Mouse (Mus musculus): ENCODE results near the gene Brd2. TPM values are rescaled to one million over a fixed set of nuclear protein-coding genes. Genes with fewer than 3 reads are reported as not detected.

The Brd2 gene
- 414 TPM for polyA plus RNA-seq (2014; fragmentation: Illumina TruSeq; extraction: RNeasy Lipid Tissue Mini Kit (QIAGEN cat#74804); ENCODE audit: low read depth, low replicate concordance)

DNA sequence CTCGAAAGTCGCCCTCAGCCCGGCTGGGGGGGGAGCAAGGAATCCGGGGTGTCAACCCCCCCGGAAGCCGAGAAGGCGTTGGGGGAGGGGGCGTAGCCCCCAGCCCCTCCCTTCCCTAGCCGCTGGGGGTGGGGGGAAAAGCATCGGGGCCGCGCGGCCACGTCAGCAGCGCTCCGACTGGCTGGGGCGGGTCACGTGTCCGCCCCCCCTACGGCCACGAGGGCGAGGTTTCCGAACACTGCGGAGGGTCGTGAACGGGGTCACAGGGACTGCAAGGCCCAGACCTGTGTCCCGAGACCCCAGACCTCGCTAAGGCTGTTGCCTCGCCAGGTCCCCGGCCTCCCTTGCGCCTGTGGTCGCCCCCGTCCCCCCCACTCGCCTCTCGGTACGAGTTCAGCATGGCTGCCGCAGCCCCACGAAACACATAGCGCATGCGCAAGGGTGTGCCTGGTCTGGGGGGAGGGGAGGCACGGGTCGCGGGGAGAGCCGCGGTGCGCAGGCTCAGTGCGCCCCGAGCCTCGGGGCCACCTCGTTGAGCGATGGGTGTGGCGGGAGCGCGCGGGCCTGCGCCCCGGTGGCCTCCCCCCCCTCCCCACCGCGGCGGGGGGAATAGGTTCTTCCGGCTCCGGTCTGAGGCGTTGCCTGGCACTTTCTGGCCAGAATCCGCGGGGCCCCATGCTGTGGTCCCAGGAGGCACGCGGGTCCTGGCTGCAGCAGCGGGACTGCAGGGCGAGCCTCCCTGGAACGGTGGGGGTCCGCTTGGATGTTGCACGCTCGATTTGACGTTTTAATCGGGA, at the start of gene Brd2:
Gene Brd2, minus strand, starts transcription at position 447 of the 797 bp plus-strand sequence.

DNA sequence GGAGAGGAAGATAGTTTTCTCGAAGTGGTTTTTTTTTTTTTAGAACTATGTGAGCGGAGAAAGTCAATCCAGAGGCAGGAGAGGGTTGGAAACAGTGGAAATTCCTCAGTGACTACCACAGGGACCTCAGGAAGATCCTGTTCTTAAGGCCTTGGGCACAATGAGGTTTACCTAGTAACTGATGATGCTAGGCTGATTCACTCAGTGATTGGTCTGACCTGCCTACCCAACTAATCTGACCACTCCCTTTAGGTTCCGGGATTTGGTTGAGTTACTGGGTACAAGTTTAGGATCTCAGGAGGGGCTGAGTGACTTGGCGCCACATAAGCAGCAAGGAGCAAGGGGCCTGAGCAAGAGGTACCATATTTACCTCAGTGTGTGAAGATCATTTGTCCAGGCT, 30.5 kb upstream of the Brd2 start, which contains the start of gene H2-DMb1:
Gene H2-DMb1, plus strand, starts transcription at position 150 of the 400 bp plus-strand sequence.

DNA sequence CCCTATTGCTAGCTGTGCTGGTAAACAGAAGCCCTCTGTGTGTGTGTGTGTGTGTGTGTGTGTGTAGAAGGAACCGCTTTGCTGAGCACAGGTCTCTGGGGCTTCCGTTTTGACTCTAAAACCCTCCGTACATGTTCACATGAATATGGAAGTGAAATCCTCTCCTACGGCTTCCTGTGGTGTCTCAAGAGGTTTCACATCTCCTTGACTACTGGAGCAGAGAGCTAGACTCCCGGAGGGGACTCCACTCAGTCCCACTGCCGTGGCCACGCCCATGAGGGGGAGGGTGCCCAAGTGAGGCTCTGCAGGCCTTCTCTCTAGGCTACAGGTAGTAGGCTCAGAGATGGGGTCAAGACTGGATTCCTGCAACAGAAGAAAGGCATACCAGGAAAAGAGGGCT, 20.6 kb upstream of the Brd2 start, which contains the start of gene H2-DMb2:
Gene H2-DMb2, plus strand, starts transcription at position 275 of the 400 bp plus-strand sequence.

DNA sequence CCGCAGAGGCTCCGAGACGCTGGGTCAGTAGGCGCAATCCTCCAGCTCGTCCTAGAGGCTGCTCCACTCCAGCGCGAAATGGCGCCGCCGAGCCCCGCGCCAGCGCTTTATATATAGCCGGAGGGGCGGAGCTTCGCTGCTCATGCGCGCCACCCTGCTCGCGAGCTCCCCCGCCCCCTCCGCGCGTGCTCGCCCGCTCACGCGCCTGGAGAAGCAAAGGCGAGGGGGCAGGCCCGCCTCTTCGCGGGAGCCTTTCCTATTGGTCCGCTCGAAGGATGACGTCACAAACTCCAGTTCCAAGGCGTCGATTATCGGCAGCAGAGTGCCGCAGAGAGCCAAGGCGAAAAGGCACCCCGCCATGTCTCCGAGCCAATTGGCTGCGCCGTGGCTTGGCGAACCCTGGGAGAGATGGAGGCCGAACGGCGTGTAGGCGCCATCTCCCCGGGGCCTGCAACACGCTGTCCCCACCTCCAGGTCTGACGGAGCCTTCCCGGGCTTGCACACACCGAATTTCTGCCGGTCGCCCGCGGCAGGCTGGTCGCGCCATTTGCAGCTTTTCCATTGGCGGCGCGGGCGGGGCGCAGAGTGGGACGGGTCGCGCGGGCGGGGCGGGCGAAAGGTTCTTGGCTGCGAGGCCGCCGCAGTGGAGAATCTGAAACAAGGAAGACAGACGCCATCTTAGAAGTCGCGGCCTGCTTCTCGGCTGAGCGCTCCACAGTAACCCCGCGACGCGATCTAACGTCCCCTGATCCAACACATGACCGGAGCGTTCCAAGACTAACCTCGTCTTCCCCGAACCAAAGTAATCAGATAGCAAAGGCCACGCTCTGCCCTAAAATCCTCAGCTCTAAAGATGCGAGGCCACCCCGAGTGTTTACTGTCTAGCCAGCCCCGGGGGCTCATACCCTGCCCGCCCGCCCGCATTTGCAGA, 2.9 kb downstream of the Brd2 start, which contains the start of gene H2-DMa:
Gene H2-DMa, plus strand, starts transcription at position 293 of the 931 bp plus-strand sequence.

GRCm38 (mm10) chr17:34092197-34092875, 30.1 kb downstream of the Brd2 start, which contains the start of gene H2-Oa:
TSS of gene H2-Oa (plus strand) at chr17:34092340.

Other genes starting within 250 kb of the Brd2 start
- not detected for gene Gm7029, start 248.8 kb downstream of the Brd2 start, polyA plus RNA-seq (2014; fragmentation: Illumina TruSeq; extraction: RNeasy Lipid Tissue Mini Kit (QIAGEN cat#74804); ENCODE audit: low read depth, low replicate concordance)
- gene Kifc1, start 232.0 kb downstream of the Brd2 start, polyA plus RNA-seq (2014; fragmentation: Illumina TruSeq; extraction: RNeasy Lipid Tissue Mini Kit (QIAGEN cat#74804); ENCODE audit: low read depth, low replicate concordance) = 3.2 TPM
- gene Platr17, start 217.5 kb downstream of the Brd2 start, polyA plus RNA-seq (2014; fragmentation: Illumina TruSeq; extraction: RNeasy Lipid Tissue Mini Kit (QIAGEN cat#74804); ENCODE audit: low read depth, low replicate concordance) = 0.48 TPM
- 31.5 TPM for gene Daxx, start 213.2 kb downstream of the Brd2 start, polyA plus RNA-seq (2014; fragmentation: Illumina TruSeq; extraction: RNeasy Lipid Tissue Mini Kit (QIAGEN cat#74804); ENCODE audit: low read depth, low replicate concordance)
- gene Tapbp, start 206.7 kb downstream of the Brd2 start, polyA plus RNA-seq (2014; fragmentation: Illumina TruSeq; extraction: RNeasy Lipid Tissue Mini Kit (QIAGEN cat#74804); ENCODE audit: low read depth, low replicate concordance) = 25.5 TPM
- gene Zbtb22, start 206.7 kb downstream of the Brd2 start, polyA plus RNA-seq (2014; fragmentation: Illumina TruSeq; extraction: RNeasy Lipid Tissue Mini Kit (QIAGEN cat#74804); ENCODE audit: low read depth, low replicate concordance) = 3.0 TPM
- 6.7 TPM for gene Rgl2, start 193.1 kb downstream of the Brd2 start, polyA plus RNA-seq (2014; fragmentation: Illumina TruSeq; extraction: RNeasy Lipid Tissue Mini Kit (QIAGEN cat#74804); ENCODE audit: low read depth, low replicate concordance)
- gene Pfdn6, start 182.3 kb downstream of the Brd2 start, polyA plus RNA-seq (2014; fragmentation: Illumina TruSeq; extraction: RNeasy Lipid Tissue Mini Kit (QIAGEN cat#74804); ENCODE audit: low read depth, low replicate concordance) = 14.6 TPM
- gene Wdr46, start 182.0 kb downstream of the Brd2 start, polyA plus RNA-seq (2014; fragmentation: Illumina TruSeq; extraction: RNeasy Lipid Tissue Mini Kit (QIAGEN cat#74804); ENCODE audit: low read depth, low replicate concordance) = 1.1 TPM
- 0.25 TPM for gene B3galt4, start 171.1 kb downstream of the Brd2 start, polyA plus RNA-seq (2014; fragmentation: Illumina TruSeq; extraction: RNeasy Lipid Tissue Mini Kit (QIAGEN cat#74804); ENCODE audit: low read depth, low replicate concordance)
- 6.9 TPM for gene Vps52, start 166.8 kb downstream of the Brd2 start, polyA plus RNA-seq (2014; fragmentation: Illumina TruSeq; extraction: RNeasy Lipid Tissue Mini Kit (QIAGEN cat#74804); ENCODE audit: low read depth, low replicate concordance)
- 19.7 TPM for gene Rps18, start 166.6 kb downstream of the Brd2 start, polyA plus RNA-seq (2014; fragmentation: Illumina TruSeq; extraction: RNeasy Lipid Tissue Mini Kit (QIAGEN cat#74804); ENCODE audit: low read depth, low replicate concordance)
- 48.0 TPM for gene H2-K1, start 122.3 kb downstream of the Brd2 start, polyA plus RNA-seq (2014; fragmentation: Illumina TruSeq; extraction: RNeasy Lipid Tissue Mini Kit (QIAGEN cat#74804); ENCODE audit: low read depth, low replicate concordance)
- 1.3 TPM for gene Ring1, start 98.0 kb downstream of the Brd2 start, polyA plus RNA-seq (2014; fragmentation: Illumina TruSeq; extraction: RNeasy Lipid Tissue Mini Kit (QIAGEN cat#74804); ENCODE audit: low read depth, low replicate concordance)
- gene H2-Ke6, start 94.6 kb downstream of the Brd2 start, polyA plus RNA-seq (2014; fragmentation: Illumina TruSeq; extraction: RNeasy Lipid Tissue Mini Kit (QIAGEN cat#74804); ENCODE audit: low read depth, low replicate concordance) = 2.2 TPM
- gene Slc39a7, start 91.0 kb downstream of the Brd2 start, polyA plus RNA-seq (2014; fragmentation: Illumina TruSeq; extraction: RNeasy Lipid Tissue Mini Kit (QIAGEN cat#74804); ENCODE audit: low read depth, low replicate concordance) = 0.11 TPM
- gene Rxrb, start 90.8 kb downstream of the Brd2 start, polyA plus RNA-seq (2014; fragmentation: Illumina TruSeq; extraction: RNeasy Lipid Tissue Mini Kit (QIAGEN cat#74804); ENCODE audit: low read depth, low replicate concordance) = 0.55 TPM
- gene Col11a2, start 83.2 kb downstream of the Brd2 start, polyA plus RNA-seq (2014; fragmentation: Illumina TruSeq; extraction: RNeasy Lipid Tissue Mini Kit (QIAGEN cat#74804); ENCODE audit: low read depth, low replicate concordance) = 0.07 TPM
- gene H2-Oa, start 30.3 kb downstream of the Brd2 start, polyA plus RNA-seq (2014; fragmentation: Illumina TruSeq; extraction: RNeasy Lipid Tissue Mini Kit (QIAGEN cat#74804); ENCODE audit: low read depth, low replicate concordance) = not detected
- gene H2-DMa, start 3.1 kb downstream of the Brd2 start, polyA plus RNA-seq (2014; fragmentation: Illumina TruSeq; extraction: RNeasy Lipid Tissue Mini Kit (QIAGEN cat#74804); ENCODE audit: low read depth, low replicate concordance) = 1.9 TPM
- gene H2-DMb2, start 20.7 kb upstream of the Brd2 start, polyA plus RNA-seq (2014; fragmentation: Illumina TruSeq; extraction: RNeasy Lipid Tissue Mini Kit (QIAGEN cat#74804); ENCODE audit: low read depth, low replicate concordance) = not detected
- gene H2-DMb1, start 30.4 kb upstream of the Brd2 start, polyA plus RNA-seq (2014; fragmentation: Illumina TruSeq; extraction: RNeasy Lipid Tissue Mini Kit (QIAGEN cat#74804); ENCODE audit: low read depth, low replicate concordance) = 4.0 TPM
- 0.25 TPM for gene Tap1, start 64.9 kb upstream of the Brd2 start, polyA plus RNA-seq (2014; fragmentation: Illumina TruSeq; extraction: RNeasy Lipid Tissue Mini Kit (QIAGEN cat#74804); ENCODE audit: low read depth, low replicate concordance)
- gene Psmb9, start 65.1 kb upstream of the Brd2 start, polyA plus RNA-seq (2014; fragmentation: Illumina TruSeq; extraction: RNeasy Lipid Tissue Mini Kit (QIAGEN cat#74804); ENCODE audit: low read depth, low replicate concordance) = 1.2 TPM
- gene Psmb8, start 75.1 kb upstream of the Brd2 start, polyA plus RNA-seq (2014; fragmentation: Illumina TruSeq; extraction: RNeasy Lipid Tissue Mini Kit (QIAGEN cat#74804); ENCODE audit: low read depth, low replicate concordance) = 0.14 TPM
- gene Tap2, start 80.9 kb upstream of the Brd2 start, polyA plus RNA-seq (2014; fragmentation: Illumina TruSeq; extraction: RNeasy Lipid Tissue Mini Kit (QIAGEN cat#74804); ENCODE audit: low read depth, low replicate concordance) = not detected
- gene H2-Ob, start 116.3 kb upstream of the Brd2 start, polyA plus RNA-seq (2014; fragmentation: Illumina TruSeq; extraction: RNeasy Lipid Tissue Mini Kit (QIAGEN cat#74804); ENCODE audit: low read depth, low replicate concordance) = 0.11 TPM
- 5.3 TPM for gene H2-Ab1, start 135.1 kb upstream of the Brd2 start, polyA plus RNA-seq (2014; fragmentation: Illumina TruSeq; extraction: RNeasy Lipid Tissue Mini Kit (QIAGEN cat#74804); ENCODE audit: low read depth, low replicate concordance)
- gene H2-Aa, start 165.2 kb upstream of the Brd2 start, polyA plus RNA-seq (2014; fragmentation: Illumina TruSeq; extraction: RNeasy Lipid Tissue Mini Kit (QIAGEN cat#74804); ENCODE audit: low read depth, low replicate concordance) = 6.3 TPM
- gene H2-Eb1, start 183.2 kb upstream of the Brd2 start, polyA plus RNA-seq (2014; fragmentation: Illumina TruSeq; extraction: RNeasy Lipid Tissue Mini Kit (QIAGEN cat#74804); ENCODE audit: low read depth, low replicate concordance) = 0.83 TPM
- not detected for gene H2-Eb2, start 203.0 kb upstream of the Brd2 start, polyA plus RNA-seq (2014; fragmentation: Illumina TruSeq; extraction: RNeasy Lipid Tissue Mini Kit (QIAGEN cat#74804); ENCODE audit: low read depth, low replicate concordance)
- gene Btnl2, start 232.2 kb upstream of the Brd2 start, polyA plus RNA-seq (2014; fragmentation: Illumina TruSeq; extraction: RNeasy Lipid Tissue Mini Kit (QIAGEN cat#74804); ENCODE audit: low read depth, low replicate concordance) = 0.15 TPM

Data from testis, adult 10 weeks (tissue).